Mouse (Mus musculus): Measurements from ENCODE around the gene Ttc13.

DNA sequence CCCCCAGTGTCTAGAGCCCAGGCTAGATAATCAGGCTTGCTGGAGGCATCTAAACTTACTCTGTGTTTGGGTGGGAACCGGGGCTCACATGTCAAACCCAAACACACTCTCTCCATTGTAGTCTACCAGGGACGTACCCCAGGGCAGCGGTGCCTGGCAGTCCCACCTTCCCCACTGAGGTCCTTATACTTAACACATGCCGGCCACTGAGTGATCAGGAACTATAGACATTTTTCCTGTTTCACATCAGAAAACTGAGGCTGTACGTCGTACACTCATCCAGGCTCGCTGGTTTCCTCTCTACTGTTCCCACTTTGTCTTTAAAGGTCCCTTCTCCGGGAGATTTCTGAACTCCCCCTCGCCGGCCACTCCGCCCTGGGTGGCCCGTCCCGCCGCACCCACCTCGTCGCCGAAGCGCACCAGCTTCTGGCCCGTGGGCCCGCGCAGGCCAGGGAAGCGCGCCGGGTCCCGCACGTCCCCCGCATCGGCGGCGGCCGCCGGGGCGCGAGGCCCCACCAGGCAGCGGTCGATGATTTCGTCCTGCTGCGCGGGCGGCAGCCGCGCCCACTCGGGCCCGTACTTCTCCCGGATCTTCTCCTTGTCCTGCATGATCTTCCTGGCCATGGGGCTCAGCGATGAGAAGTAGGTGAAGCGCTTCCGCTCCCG lies 59.2 kb downstream of the Ttc13 start:
- no peak for TF ChIP-seq CTCF (IDR thresholded peaks at IDR 0.05; ENCODE audit: low read depth, low read length)
- no peak for TF ChIP-seq POLR2A (IDR thresholded peaks at IDR 0.05; ENCODE audit: borderline replicate concordance, low read depth, low read length)
